12 mouse cellular contexts compared by ENCODE assay signal in genomic region chr16:33886665-33887064, GRCm38 (mm10). TPM values are rescaled to one million over a fixed set of nuclear protein-coding genes. Genes with fewer than 3 reads are reported as not detected.
A peak's percentile ranks its signal among the peaks of the same experiment; 100 is the strongest.
DNase-seq lines count a peak whose midpoint lies in the region; ATAC-seq lines count a peak whose summit lies in the region.
"Had no signal": no experiment of that assay in that cellular context is flagged by ENCODE, and none has a peak within 500 bp of the region (broad histone marks: within the 10 kb centered on the region; RNA-seq: fewer than 3 reads in every experiment).

No protein-coding gene starts in this region.

- no peak overlapping the region for H3K4me2 ChIP-seq in midbrain, embryonic 11.5 days
- H3K4me2 ChIP-seq in midbrain, embryonic 16.5 days (ENCODE audit: low read length): no peak overlapping the region

- WGBS in midbrain, embryonic 11.5 days: 79% methylated on average over 6 of the region's 6 CpGs
- WGBS in midbrain, embryonic 16.5 days: 75% methylated on average over 6 of the region's 6 CpGs

- no peak overlapping the region for H3K9ac ChIP-seq in midbrain, embryonic 11.5 days (ENCODE audit: low read length)
- no peak overlapping the region for H3K9ac ChIP-seq in midbrain, embryonic 16.5 days (ENCODE audit: low read depth, low read length)

- no peaks in the 10 kb centered on the region for H3K27me3 ChIP-seq in midbrain, embryonic 11.5 days (ENCODE audit: control insufficient read depth, insufficient read depth, low read length)
- no peaks in the 10 kb centered on the region for H3K27me3 ChIP-seq in midbrain, embryonic 16.5 days (ENCODE audit: control insufficient read depth, insufficient read depth, low read depth, low read length)

- no peak overlapping the region for H3K27ac ChIP-seq in midbrain, embryonic 11.5 days (ENCODE audit: low read depth, low read length)
- no peak overlapping the region for H3K27ac ChIP-seq in midbrain, embryonic 16.5 days (ENCODE audit: low read length)

- H3K4me3 ChIP-seq in midbrain, embryonic 11.5 days (ENCODE audit: low read depth, low read length): no peak overlapping the region
- no peak overlapping the region for H3K4me3 ChIP-seq in midbrain, embryonic 16.5 days (ENCODE audit: low read depth, low read length)
- H3K4me3 ChIP-seq: erythroblast, embryonic 14.5 days; megakaryocyte, embryonic 14.5 days had no signal

- no peaks in the 10 kb centered on the region for H3K9me3 ChIP-seq in midbrain, embryonic 11.5 days (ENCODE audit: control insufficient read depth, low read length)
- H3K9me3 ChIP-seq in midbrain, embryonic 16.5 days (replicated peaks; ENCODE audit: control insufficient read depth, low read length, poor library complexity, severe bottlenecking): no peaks in the 10 kb centered on the region
- H3K9me3 ChIP-seq: megakaryocyte, embryonic 14.5 days had no signal

- 0 out of 2 replicates have a peak, but pooled peaks cover 3% of the 10 kb centered on the region for H3K4me1 ChIP-seq in midbrain, embryonic 11.5 days (ENCODE audit: control insufficient read depth, insufficient read depth, low read length)
- H3K4me1 ChIP-seq in midbrain, embryonic 16.5 days (ENCODE audit: control insufficient read depth, insufficient read depth, low read length): peaks cover 6% of the 10 kb centered on the region; the same call in 1 of the 2 replicates

- DNase-seq in embryo, embryonic 10 days (ENCODE audit: low spot score): peak; percentile 70
- DNase-seq in embryo, embryonic 9.5 days (ENCODE audit: extremely low spot score): no peak
- DNase-seq in midbrain, embryonic 11.5 days (ENCODE audit: low spot score, missing footprints): peak; percentile 75
- DNase-seq in lung, postnatal 10 days: peak; percentile 28
- DNase-seq in ovary, adult 18-20 months (ENCODE audit: low spot score): no peak
- no peak for DNase-seq in left cerebral cortex, adult 9 months (ENCODE audit: low spot score in 2 of 2)
- DNase-seq in cerebellum, adult 18-20 months: no peak
- DNase-seq: B cell, adult 2 months; gastrocnemius, postnatal 25 days had no signal

- no peak for ATAC-seq in midbrain, embryonic 11.5 days (ENCODE audit: low FRiP score)
- ATAC-seq in midbrain, embryonic 16.5 days: no peak

- no peaks in the 10 kb centered on the region for H3K36me3 ChIP-seq in midbrain, embryonic 11.5 days (ENCODE audit: control insufficient read depth, insufficient read depth, low read length)
- H3K36me3 ChIP-seq in midbrain, embryonic 16.5 days (ENCODE audit: control insufficient read depth, insufficient read depth, low read length): no peaks in the 10 kb centered on the region

RNA-seq across cellular contexts. Expression of gene Itgb5, which starts 57.2 kb away (rescaled TPM):
- 22.0 and 23.2 TPM in 2 replicates for polyA plus RNA-seq in midbrain, embryonic 11.5 days (2014; fragmentation: Nextera tagmentation; extraction: Ambion mirVana)
- 13.5 and 15.1 TPM in 2 replicates for polyA plus RNA-seq in midbrain, embryonic 16.5 days (2015; fragmentation: Nextera tagmentation; extraction: Ambion mirVana)

Comparison
In these comparisons a context has a peak if more than half of its experiments do, and no peak if none do; other contexts are left out.
1. DNase-seq: peak in embryo, embryonic 10 days (single experiment), midbrain, embryonic 11.5 days (single experiment) and lung, postnatal 10 days (single experiment); none in embryo, embryonic 9.5 days (single experiment), ovary, adult 18-20 months (single experiment), left cerebral cortex, adult 9 months (0 of 2) and cerebellum, adult 18-20 months (0 of 2).